Mouse (Mus musculus): ENCODE measurements at regions not wholly inside any gene's neighbourhood (a gene's known extent, or its start where the extent isn't known, plus 50 kb on each side); places are given as distances from the start of the nearest gene placed in this dataset.

DNA sequence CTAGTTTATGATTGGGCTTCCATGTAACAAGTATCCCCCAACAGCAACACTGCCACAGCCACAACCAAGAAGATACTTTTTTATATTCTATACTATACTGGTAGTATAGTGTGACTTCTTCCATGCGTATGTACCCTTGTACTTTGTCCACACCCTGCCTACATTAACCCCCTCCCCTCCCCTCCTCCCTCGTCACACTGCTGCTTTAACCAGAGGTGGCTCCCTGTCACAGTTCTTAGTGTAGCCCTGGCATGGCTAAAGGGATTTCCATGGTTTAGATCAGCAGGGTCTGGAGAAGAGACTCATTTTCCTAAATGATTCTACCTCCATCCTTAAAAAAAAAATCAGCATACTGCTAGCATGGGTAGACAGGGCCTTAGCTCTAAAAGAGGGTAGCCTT is 64.4 kb downstream of the Hlx start:
- no peak for TF ChIP-seq CTCF (IDR thresholded peaks at IDR 0.05; ENCODE audit: low read depth, low read length)
- TF ChIP-seq POLR2A (IDR thresholded peaks at IDR 0.05; ENCODE audit: borderline replicate concordance, low read depth, low read length) = no peak

All from bone marrow macrophage, adult 2 months (primary cell).